Mouse (Mus musculus): Measurements from ENCODE around the gene Zfp865.

DNA sequence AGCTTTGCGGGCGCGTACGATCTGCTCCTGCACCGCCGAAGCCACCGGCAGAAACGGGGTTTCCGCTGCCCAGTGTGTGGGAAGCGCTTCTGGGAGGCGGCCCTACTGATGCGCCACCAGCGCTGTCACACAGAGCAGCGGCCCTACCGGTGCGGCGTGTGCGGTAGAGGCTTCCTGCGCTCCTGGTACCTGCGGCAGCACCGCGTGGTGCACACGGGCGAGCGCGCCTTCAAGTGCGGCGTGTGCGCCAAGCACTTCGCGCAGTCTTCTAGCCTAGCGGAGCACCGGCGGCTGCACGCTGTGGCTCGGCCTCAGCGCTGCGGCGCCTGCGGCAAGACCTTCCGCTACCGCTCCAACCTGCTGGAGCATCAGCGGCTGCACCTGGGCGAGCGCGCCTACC lies 11.3 kb downstream of the Zfp865 start:
- no peak for TF ChIP-seq CTCF (IDR thresholded peaks at IDR 0.05; ENCODE audit: borderline replicate concordance, extremely low read depth, insufficient read depth, insufficient read length)
- TF ChIP-seq POLR2A (IDR thresholded peaks at IDR 0.05; ENCODE audit: borderline replicate concordance, extremely low read depth, insufficient read depth, insufficient read length, poor library complexity, severe bottlenecking) = no peak
